Mouse (Mus musculus): ENCODE measurements around the gene Pigk.

The Pigk gene

DNA sequence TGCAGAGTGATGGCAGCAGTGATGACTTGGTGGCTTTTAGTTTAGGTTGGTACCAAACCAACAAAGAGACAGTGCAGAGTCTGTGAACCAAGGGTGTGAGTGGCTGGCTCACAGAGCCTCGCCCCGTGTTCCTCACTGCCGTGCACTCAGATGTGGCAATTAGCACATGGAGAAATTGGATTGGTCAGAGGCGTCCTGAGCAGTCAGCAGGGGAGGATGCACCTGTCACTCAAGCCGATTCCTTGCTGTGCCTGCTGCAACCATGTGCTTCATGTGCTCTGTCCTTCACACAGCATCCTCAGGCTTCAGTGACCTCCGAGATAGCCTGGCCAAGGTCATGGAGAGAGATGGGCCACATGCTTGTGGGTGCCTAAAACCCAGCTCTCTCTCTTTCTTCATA is 14.3 kb downstream of the Pigk start:
- DNase-seq (ENCODE audit: low read depth, low spot score) = no peak

DNA sequence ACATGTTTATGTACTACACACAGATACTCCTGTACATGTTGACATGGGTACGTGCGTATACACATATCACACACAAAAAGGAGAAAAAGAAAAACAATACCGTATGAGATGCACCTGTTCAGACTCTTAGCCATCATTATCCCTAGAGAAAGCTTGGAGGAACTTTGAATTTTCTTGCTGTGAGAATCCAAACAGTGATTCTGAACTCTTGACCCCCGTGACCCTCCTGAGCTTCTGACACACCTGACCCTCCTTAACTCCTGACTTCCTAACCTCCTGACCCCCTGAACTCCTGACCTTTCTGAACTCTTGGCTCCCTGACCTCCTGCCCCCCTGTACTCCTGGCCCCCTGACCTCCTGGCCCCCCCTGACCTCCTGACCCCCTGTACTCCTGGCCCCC is 19.1 kb downstream of the Pigk start:
- DNase-seq (ENCODE audit: low read depth, low spot score) = no peak

- no peak for DNase-seq (ENCODE audit: low read depth, low spot score)
These were observed 19.6 kb downstream of the Pigk start for GRCm38 (mm10) chr3:152733513-152733912.

DNA sequence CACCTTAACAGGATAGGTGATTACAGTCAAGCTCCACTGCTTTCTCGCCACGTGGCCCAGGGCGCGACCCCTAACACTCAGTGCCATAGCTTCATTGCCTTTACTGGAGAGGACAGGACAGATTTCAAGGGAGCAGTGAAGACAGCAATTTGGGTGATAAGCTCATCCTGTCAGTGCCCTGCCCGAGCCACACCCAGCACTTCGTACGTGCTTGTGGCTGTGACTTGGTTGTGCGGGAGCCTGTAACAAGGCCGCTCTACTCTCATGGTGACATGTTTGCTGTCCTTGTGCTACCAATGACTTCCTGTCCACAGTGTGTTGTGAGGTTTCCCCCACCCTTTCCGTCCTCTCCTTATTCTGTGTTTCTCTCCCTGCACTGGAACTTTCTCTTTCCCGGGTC is 20.2 kb downstream of the Pigk start:
- DNase-seq (ENCODE audit: low read depth, low spot score) = no peak

DNA sequence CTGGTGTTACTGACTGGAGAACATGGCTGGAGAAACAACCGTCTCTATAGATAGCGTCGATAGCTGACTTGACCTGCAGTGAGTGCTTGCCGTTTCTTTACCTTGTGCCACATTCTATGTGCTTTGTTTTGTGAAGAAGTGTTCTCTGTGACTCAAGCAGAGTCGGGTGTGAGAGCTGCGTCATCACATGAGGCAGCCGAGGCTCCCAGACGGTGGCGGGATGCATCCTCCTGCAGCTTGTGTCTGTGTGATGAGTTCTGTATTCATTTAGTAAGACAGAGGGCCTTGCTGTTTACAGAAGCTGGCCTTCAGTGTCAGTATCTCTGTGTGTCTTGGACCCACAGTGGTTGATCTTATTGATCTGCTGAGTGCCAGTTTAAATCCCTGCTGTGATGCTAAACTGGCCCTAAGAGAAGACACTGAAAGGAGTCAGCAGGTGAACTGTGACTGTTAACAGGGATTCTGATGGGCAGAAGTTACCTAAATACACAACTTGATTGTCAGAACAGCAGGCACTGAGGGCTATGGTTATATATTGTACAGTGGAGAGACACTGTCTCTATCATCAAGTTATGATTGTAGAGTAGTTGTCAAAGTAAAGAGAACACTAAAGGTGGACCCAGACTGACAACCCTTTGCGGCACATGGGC is 21.8 kb downstream of the Pigk start:
- no peak for DNase-seq (ENCODE audit: low read depth, low spot score)

- no peak for DNase-seq (ENCODE audit: low read depth, low spot score)
These were observed 30.4 kb downstream of the Pigk start for GRCm38 (mm10) chr3:152744301-152744700.

GRCm38 (mm10) chr3:152745611-152746010 is 31.7 kb downstream of the Pigk start:
- no peak for DNase-seq (ENCODE audit: low read depth, low spot score)

- peak; percentile 40 for DNase-seq (ENCODE audit: low read depth, low spot score)
These were observed 35.6 kb downstream of the Pigk start for GRCm38 (mm10) chr3:152749461-152749871.

- DNase-seq (ENCODE audit: low read depth, low spot score) = no peak
These were observed 36.0 kb downstream of the Pigk start for GRCm38 (mm10) chr3:152749881-152750280.

DNA sequence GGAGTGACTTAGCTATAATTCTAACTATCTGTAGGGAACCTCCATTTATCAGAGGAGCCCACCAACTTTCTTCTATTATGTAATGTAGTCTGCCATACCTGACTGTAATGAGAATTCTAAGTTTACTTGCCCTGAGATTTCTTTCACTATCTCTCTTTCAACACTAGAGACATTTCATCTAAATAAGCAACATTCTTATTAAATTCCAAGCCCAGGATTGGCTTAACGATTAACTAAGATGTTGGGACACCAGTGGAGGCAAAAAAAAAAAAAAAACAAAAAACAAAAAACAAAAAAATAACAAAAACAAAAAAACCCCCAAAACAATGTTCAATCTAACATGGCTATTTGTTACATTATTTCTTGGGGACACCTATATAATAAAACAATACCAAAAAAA is 39.0 kb downstream of the Pigk start:
- no peak for DNase-seq (ENCODE audit: low read depth, low spot score)

- DNase-seq (ENCODE audit: low read depth, low spot score) = no peak
These were observed 39.4 kb downstream of the Pigk start for GRCm38 (mm10) chr3:152753345-152753744.

DNA sequence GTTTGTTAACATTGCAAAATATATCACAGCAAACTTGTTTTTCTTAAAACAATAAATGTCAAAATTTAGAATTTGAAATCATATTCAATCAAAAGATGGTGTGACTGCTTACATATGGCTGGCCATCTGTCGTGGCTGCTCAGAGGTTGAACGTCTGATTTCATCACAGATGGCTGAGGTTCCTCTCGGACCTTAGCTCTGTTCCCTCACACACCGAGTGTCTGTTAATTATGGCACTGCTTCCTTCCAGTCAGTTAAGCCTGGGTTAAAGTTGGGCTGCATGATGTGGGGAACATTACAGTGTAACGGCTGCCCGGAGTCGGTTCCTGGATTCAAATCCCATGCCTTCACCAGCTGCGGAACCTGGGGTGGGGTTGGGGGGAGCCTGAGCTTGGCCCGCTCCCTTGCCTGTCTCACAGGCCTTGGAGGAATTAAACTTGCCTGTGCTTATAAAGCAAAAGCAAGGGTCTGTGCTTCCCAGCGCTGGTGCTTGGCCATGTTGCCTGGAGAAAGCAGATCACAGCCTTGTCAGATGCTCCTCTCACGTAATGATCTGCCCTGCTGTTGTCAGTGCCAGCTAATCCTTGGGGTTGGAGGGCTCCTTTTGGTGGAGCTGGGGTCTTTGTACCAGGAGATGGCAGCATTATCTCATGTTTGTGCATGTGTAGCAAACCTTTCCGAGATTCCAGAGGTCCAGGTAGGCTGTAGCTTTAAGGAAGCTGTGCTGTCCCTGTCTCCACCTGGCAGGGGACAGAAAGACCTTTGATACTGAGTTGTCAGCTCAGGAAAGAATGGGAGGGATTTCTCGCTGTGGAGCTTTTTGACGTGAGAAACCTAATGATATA is 40.2 kb downstream of the Pigk start:
- DNase-seq (ENCODE audit: low read depth, low spot score) = no peak

DNA sequence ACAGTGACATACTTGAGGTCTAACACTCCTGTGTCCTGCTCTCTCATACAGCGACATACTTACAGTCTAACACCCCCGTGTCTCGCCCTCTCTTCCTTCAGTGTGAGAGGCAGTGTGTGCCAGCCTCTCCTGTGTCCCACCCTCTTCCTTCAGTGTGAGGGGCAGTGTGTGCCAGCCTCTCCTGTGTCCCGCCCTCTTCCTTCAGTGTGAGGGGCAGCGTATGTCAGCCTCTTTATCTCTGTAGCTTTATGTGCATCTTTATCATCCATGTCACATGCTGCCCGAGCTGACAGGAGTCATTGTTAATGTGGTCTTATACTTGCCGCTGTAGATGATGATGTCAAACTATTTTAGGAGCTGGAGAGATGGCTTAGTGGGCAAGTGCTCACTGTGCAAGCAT is 41.6 kb downstream of the Pigk start:
- no peak for DNase-seq (ENCODE audit: low read depth, low spot score)

DNA sequence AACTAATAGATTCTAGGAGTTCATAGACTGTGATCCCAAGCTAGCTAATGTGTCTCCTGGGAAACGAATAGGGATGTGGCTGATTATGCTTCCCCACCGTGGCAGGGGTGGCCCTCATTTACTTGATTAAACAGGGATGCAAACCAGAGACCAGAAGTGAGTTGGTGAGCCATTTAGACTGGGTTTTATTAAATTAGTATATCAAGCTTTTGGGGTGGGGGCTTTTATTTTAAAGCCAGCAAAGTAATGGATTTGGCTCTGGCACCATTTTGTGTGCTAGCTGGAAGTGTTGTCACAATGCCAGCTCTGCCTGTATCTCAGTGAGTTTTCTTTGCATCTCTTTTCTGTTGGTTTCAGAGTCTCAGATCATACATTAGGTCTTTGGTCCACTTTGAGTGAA is 43.0 kb downstream of the Pigk start:
- DNase-seq (ENCODE audit: low read depth, low spot score) = no peak

GRCm38 (mm10) chr3:152757464-152758393 is 43.8 kb downstream of the Pigk start:
- no peak for DNase-seq (ENCODE audit: low read depth, low spot score)

DNA sequence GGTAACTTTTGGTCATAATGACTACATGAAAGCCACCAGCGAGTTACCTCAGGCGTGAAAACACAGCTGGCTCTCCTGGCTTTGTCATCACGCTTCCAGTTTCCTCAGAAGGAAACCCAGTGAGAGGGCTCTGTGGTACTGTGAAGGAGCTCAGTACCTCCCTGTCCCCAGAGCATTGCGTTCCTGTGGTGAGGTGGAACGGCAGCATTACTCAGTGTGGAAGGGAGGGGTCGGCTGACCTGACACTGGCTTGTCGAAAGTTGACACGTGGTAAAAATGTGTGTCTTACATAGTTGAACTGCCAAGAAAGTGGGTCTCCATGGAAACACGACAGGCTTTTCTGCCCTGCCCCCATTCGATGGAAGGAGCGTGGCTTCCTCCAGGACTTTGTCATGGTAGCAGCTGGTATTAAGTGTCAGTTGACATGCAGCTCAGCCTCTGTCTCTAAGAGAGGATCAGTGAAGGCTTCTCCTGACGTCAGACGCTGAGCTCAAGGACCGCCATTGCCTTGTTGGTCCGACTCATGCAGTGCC is 44.7 kb downstream of the Pigk start:
- DNase-seq (ENCODE audit: low read depth, low spot score) = no peak

- DNase-seq (ENCODE audit: low read depth, low spot score) = no peak
These were observed 47.2 kb downstream of the Pigk start for GRCm38 (mm10) chr3:152761116-152761515.

DNA sequence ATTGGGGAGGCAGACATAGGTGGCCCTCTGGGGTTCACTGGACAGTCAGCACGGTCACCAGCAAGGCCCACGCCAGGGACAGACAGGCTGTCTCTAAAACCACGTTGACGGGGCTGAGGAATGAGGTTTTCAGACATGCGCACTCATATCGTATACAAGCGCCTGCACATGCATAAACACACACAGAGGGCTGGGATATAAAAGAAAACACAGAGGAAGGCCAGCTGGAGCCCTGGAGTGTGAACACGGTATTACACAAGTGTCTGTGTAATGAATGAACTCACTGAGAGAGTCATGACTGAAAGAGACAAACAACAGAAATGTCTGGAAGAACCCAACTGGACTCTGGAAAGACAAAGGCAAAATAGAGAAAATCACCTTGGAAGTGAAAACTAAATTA is 47.8 kb downstream of the Pigk start:
- no peak for DNase-seq (ENCODE audit: low read depth, low spot score)

DNA sequence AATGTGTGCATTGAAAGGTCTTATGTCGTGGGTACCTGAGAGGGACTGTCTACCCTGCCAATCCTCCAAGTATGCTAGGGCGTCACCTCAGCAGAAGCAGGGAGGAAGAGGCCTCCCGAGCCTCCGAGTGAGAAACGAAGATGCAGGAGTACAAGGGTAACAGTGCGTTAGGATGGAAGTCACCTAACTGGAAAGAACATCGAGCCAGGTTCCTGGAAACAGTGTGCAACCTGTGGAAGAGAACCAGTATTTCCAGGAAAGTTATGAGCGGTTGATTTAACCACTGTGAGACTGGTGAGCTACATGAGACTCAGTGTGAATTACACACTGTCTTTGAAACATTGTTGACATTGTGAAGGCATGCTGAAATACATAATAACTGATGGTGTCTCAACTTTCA is 48.4 kb downstream of the Pigk start:
- no peak for DNase-seq (ENCODE audit: low read depth, low spot score)

DNA sequence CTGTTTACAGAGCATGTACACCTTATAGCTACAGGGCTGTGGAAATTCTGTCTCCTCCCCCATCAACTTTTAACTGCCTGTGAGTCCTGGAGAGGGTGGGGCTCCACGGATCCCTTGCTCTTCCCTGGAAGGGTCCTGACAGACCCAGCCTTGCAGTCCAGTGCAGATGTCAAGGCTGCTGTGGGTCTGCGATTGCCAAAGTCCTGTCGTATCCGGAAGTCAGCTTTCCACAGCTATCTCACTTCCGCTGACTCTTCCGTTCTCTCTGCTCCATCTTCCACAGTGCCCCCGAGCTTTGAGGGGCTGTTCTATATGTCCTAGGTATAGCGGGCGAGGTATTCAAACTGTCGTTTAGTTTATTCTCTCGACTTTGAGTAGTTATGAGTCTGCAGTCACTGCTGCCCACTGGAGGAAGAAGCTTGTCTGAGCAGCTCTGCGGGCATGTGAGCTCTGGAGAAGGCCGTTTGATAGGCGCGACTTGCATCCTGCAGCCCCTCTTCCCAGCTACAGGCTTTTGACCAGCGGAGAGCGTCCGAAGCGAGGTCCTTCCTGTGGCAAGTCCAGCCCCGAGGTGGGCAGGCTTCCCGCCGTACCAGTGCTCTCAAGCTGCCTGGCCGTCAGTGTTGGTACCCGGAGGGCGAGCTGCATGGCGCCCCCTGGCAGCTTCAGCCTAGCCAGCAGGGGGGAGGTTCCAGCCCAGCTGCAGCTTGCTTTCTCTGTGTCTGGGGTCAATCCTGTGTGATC is 49.4 kb downstream of the Pigk start:
- DNase-seq (ENCODE audit: low read depth, low spot score) = no peak

Data from brain, embryonic 18.5 days (tissue).